Mouse (Mus musculus) megakaryocyte, embryonic 14.5 days (primary cell): ENCODE data around the gene Drc1. TPM values are rescaled to one million over a fixed set of nuclear protein-coding genes. Genes with fewer than 3 reads are reported as not detected.

Experiments
- H3K27me3 ChIP-seq: replicated peaks from 2 replicates; pipeline ENCODE3; 2012; ENCODE audit warnings: inconsistent platforms
- H3K36me3 ChIP-seq: replicated peaks from 2 replicates; pipeline ENCODE3; 2012; ENCODE audit warnings: low read length, inconsistent platforms, mixed read lengths
- H3K4me1 ChIP-seq: 2 replicates; pipeline ENCODE4 v1.6.1; 2012; ENCODE audit warnings: inconsistent platforms
- H3K4me3 ChIP-seq: replicated peaks from 2 replicates; pipeline ENCODE3; 2012; ENCODE audit warnings: moderate library complexity, mild to moderate bottlenecking, inconsistent platforms
- H3K9me3 ChIP-seq: 2 replicates; pipeline ENCODE4 v1.6.1; 2012; ENCODE audit warnings: inconsistent platforms
- FLI1 ChIP-seq: IDR thresholded peaks from 2 replicates; pipeline ENCODE4 v1.6.1; 2012; ENCODE audit warnings: low read length, inconsistent platforms, mixed read lengths
- GATA1 ChIP-seq: IDR thresholded peaks from 3 replicates; pipeline ENCODE4 v1.6.1; 2012; ENCODE audit warnings: mixed read lengths, low read length, inconsistent platforms, borderline replicate concordance
- polyA plus RNA-seq: library from polyadenylated mRNA; stranded (reverse); fragments of >175 nt; gene quantifications from 2 replicates; pipeline ENCODE4 v1.2.3, GENCODE M21; 2012; ENCODE audit warnings: low replicate concordance; ENCODE audit not compliant: insufficient read depth

Drc1 gene
- polyA plus RNA-seq, 1 experiment: not detected

DNA sequence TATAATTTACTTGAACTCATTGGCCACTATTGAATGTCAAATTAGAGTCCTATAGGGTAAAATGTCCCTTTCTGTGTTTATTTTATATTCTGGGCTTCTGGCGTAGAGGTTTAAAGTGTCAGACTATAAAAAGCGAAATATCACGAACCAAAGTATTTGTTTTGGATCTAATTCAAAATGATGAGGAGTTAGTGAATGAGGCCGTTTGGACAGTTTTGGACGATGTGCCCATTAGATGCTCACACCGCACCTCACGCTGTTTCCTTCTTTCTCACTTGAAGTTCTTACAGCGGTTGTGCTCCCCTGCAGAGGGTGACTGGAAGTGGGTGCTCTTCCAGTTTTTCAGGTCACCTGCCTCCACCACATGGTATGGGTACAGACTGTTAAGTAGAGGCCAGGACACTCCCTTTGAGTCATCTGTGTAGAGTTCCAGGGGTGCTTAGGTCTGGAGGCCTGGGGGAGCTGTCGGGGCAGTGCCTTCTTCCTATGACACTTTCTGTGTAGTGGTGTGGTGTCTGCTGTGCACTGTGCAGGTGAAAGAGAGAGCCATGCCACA lies 35.2 kb upstream of the Drc1 start:
- Histone ChIP-seq H3K4me3 (no peak overlapping the region), H3K36me3 (peaks cover 29% of the 10 kb centered on the region), H3K27me3 (no peaks in the 10 kb centered on the region), H3K9me3 (no peaks in the 10 kb centered on the region), H3K4me1 (peaks cover 42% of the 10 kb centered on the region)
- TF ChIP-seq GATA1: no peak
- TF ChIP-seq FLI1: no peak

- H3K36me3 ChIP-seq: peaks cover 43% of the 10 kb centered on the region
- H3K4me1 ChIP-seq: peaks cover 28% of the 10 kb centered on the region
- no peak overlapping the region for H3K4me3 ChIP-seq
- no peak for TF ChIP-seq FLI1
- TF ChIP-seq GATA1: no peak
- H3K27me3 ChIP-seq: no peaks in the 10 kb centered on the region
- peaks cover 5% of the 10 kb centered on the region for H3K9me3 ChIP-seq
Observed at GRCm38 (mm10) chr5:30247666-30248065, 33.5 kb upstream of the Drc1 start.

DNA sequence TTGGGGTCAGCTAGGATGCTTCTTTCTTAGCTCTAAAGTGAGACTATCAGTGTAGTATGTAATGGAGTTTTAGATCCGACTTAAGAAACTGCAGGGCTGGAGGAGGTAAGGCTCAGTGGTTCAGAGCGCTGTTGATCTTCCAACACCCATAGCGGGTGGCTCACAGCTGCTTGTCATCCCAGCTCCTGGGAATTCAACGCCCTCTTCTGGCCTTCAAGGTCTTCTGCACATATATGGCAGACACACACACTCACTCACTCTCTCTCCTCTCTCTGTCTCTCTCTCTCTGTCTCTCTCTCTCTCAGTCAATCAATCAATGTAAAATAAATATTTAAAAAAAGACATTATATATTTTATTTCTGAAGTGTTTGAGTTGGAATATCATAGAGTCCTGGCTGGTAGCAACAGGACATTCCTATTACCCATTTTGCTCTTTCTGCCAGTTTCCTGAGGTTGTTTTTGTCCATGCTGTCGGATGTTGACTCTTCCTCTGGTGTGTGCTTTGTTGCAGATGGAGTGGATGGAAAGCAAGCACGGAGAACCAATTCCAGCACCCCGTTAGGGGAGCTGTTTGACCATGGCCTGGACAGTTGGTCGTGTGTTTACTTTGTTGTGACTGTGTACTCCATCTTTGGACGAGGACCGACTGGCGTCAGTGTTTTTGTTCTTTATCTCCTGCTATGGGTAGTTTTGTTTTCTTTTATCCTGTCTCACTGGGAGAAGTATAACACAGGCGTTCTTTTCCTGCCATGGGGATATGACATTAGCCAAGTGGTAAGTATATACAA lies 25.4 kb upstream of the Drc1 start:
- Histone ChIP-seq H3K27me3 (no peaks in the 10 kb centered on the region), H3K9me3 (peaks cover 5% of the 10 kb centered on the region), H3K4me3 (no peak overlapping the region), H3K4me1 (peaks cover 15% of the 10 kb centered on the region), H3K36me3 (peaks cover 84% of the 10 kb centered on the region)
- TF ChIP-seq FLI1: no peak

GRCm38 (mm10) chr5:30258776-30259175 lies 22.4 kb upstream of the Drc1 start:
- H3K27me3 ChIP-seq: no peaks in the 10 kb centered on the region
- H3K4me3 ChIP-seq: no peak overlapping the region
- no peak for TF ChIP-seq FLI1
- no peak for TF ChIP-seq GATA1
- no peaks in the 10 kb centered on the region for H3K9me3 ChIP-seq
- peaks cover 86% of the 10 kb centered on the region for H3K36me3 ChIP-seq
- peaks cover 18% of the 10 kb centered on the region for H3K4me1 ChIP-seq

GRCm38 (mm10) chr5:30270571-30271190 lies 10.5 kb upstream of the Drc1 start:
- Histone ChIP-seq H3K4me3 (no peak overlapping the region), H3K36me3 (peaks cover 34% of the 10 kb centered on the region), H3K9me3 (no peaks in the 10 kb centered on the region), H3K4me1 (no peaks in the 10 kb centered on the region), H3K27me3 (no peaks in the 10 kb centered on the region)
- TF ChIP-seq GATA1: no peak
- TF ChIP-seq FLI1: no peak

DNA sequence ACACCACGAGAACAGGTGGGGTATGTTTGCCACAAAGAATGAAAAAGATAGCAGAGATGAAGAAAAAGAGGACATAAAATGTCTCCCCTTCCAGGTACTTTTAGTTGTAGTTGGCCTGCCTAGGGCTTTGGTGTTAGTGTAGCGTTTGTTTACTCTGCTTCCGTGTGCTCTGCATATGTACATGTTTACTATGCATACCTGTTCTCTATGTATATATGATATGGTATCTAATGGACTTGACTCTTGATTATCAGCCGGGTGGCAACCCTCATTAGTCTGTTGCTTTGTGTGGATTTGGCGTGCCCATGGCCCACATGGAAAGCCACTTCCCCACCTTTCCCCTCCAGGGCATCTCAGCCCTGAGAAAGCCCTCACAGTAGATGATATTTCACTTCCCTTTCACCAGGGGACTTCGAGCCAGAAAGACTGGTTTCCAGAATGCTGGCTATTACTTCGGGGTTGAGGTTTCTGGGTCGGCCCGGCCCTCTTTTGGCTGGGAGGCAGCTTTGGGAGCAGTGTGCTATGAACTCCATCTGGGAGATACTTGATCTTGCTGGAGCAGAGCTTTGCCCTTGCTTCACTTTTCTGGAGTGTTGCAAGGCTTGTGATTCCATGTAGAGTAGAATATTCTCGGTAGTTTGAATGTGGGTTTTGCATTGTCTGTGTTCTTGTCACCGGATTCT lies 9.4 kb upstream of the Drc1 start:
- TF ChIP-seq GATA1 (no peak), FLI1 (no peak)
- Histone ChIP-seq H3K4me1 (no peaks in the 10 kb centered on the region), H3K36me3 (peaks cover 24% of the 10 kb centered on the region), H3K9me3 (no peaks in the 10 kb centered on the region), H3K27me3 (no peaks in the 10 kb centered on the region), H3K4me3 (no peak overlapping the region)

DNA sequence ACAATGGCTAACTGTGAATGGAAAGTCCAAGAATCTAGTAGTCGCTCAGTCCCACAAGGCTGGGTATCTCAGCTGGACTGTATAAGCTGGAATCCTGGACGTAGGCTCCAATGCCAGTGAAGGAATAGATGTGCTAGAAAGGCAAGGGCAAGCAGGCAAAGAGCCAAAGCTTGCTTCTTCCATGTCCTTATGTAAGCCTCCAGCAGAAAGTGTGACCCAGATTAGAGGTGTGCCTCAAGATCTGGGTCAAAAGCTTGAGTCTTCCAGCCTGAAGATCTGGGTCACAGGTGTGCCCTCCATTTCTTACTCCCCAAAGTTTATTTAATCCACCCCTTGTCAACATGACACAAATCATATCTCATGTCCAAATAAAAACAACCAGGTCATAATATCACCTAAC lies 4.8 kb upstream of the Drc1 start:
- Histone ChIP-seq H3K27me3 (peaks cover 20% of the 10 kb centered on the region), H3K4me3 (no peak overlapping the region), H3K36me3 (no peaks in the 10 kb centered on the region), H3K9me3 (peaks cover 3% of the 10 kb centered on the region; the same call in 1 of the 2 replicates), H3K4me1 (peaks cover 8% of the 10 kb centered on the region)
- TF ChIP-seq GATA1: no peak
- no peak for TF ChIP-seq FLI1

DNA sequence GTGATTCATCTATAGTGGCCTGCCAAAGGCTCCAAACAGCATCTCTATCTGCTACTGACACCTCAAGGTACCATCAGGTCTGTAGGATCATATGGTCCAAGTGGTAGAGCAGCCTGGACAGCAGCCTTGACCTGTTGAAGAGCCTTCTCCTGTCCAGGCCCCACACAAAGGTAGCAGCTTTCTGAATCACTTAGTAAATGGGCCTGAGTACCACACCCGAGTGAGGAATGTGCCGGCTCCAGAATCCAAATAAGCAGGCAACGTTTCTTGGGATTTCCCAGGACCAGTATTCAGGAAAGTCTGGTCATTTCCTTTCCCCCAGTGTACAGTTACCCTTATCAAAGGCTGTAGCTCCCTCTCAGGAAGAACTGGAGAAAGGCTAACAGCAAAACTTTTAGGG lies 2.2 kb upstream of the Drc1 start:
- Histone ChIP-seq H3K4me1 (peaks cover 9% of the 10 kb centered on the region), H3K4me3 (no peak overlapping the region), H3K9me3 (peaks cover 4% of the 10 kb centered on the region; the same call in 1 of the 2 replicates), H3K36me3 (no peaks in the 10 kb centered on the region), H3K27me3 (peaks cover 29% of the 10 kb centered on the region)
- TF ChIP-seq GATA1 (no peak), FLI1 (no peak)

- H3K27me3 ChIP-seq: peaks cover 29% of the 10 kb centered on the region
- H3K4me3 ChIP-seq: no peak overlapping the region
- peaks cover 4% of the 10 kb centered on the region; the same call in 1 of the 2 replicates for H3K9me3 ChIP-seq
- no peak for TF ChIP-seq FLI1
- TF ChIP-seq GATA1: no peak
- H3K36me3 ChIP-seq: no peaks in the 10 kb centered on the region
- peaks cover 9% of the 10 kb centered on the region for H3K4me1 ChIP-seq
Observed at GRCm38 (mm10) chr5:30279446-30279845, 1.7 kb upstream of the Drc1 start.

DNA sequence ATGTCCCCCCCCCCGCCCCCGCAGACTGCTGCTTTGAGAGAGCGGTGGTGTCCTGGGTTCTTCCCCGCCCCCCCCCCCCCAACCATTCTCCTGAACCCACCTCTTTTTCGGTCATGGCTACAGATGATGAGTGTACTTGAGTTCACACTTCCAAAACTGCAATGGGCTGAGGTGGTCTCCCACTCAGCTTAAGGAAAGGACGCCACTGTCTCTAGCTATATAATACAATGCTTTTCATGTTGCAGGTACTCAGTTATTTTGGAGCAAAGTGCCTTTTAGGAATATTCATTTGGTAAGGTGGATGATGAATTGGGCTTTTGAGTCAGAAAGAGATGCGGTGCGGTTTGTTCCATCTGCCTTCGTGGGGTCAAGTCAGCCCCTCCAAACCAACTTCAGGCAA lies 324 bp upstream of the Drc1 start:
- TF ChIP-seq GATA1: no peak
- TF ChIP-seq FLI1: no peak
- H3K27me3 ChIP-seq: peaks cover 33% of the 10 kb centered on the region
- H3K36me3 ChIP-seq: no peaks in the 10 kb centered on the region
- H3K4me3 ChIP-seq: no peak overlapping the region
- peaks cover 18% of the 10 kb centered on the region for H3K9me3 ChIP-seq
- peaks cover 9% of the 10 kb centered on the region for H3K4me1 ChIP-seq
